Mouse (Mus musculus) ES-E14 (cell line): Measurements from ENCODE around the gene Dcaf15. TPM values are rescaled to one million over a fixed set of nuclear protein-coding genes. Genes with fewer than 3 reads are reported as not detected.
A peak's percentile ranks its signal among the peaks of the same experiment; 100 is the strongest.

Experiments used
- DNase-seq: peaks from one replicate; pipeline ENCODE4 v3.0.0-alpha.2; 2013; ENCODE audit warnings: low read depth, low spot score
- H3K27ac ChIP-seq: 2 replicates; pipeline ENCODE4 v1.5.1; 2012; ENCODE audit warnings: low read depth, mild to moderate bottlenecking, low read length, moderate library complexity, mixed read lengths; ENCODE audit not compliant: poor library complexity, insufficient read depth, severe bottlenecking
- H3K36me3 ChIP-seq: 2 replicates; pipeline ENCODE4 v1.6.1; 2012; ENCODE audit warnings: mild to moderate bottlenecking, low read length, moderate library complexity, mixed read lengths; ENCODE audit not compliant: control insufficient read depth, poor library complexity, insufficient read depth, severe bottlenecking
- H3K4me1 ChIP-seq, 2 experiments: fragments of 150-350 bp in 1 of 2; sonication (generic) in 1 of 2; 2 replicates each; pipeline ENCODE4 v1.6.1; 2012; ENCODE audit warnings: low read length in 2 of 2, mild to moderate bottlenecking in 1 of 2, mixed read lengths in 1 of 2; ENCODE audit not compliant: control insufficient read depth in 2 of 2, insufficient read depth in 2 of 2, poor library complexity in 1 of 2
- H3K4me3 ChIP-seq, 2 experiments: fragments of 150-350 bp in 1 of 2; sonication (generic) in 1 of 2; 2 replicates each; pipeline ENCODE4 v1.5.1; 2012; ENCODE audit warnings: low read length in 2 of 2, low read depth in 1 of 2, mild to moderate bottlenecking in 1 of 2, mixed read lengths in 1 of 2; ENCODE audit not compliant: insufficient read depth in 1 of 2, poor library complexity in 1 of 2, severe bottlenecking in 1 of 2
- H3K9ac ChIP-seq: 2 replicates; pipeline ENCODE4 v1.6.1; 2012; ENCODE audit warnings: low read depth, mild to moderate bottlenecking, low read length, mixed read lengths; ENCODE audit not compliant: poor library complexity, insufficient read depth, severe bottlenecking
- H3K9me3 ChIP-seq: fragments of 150-350 bp; sonication (generic); 2 replicates; pipeline ENCODE4 v1.6.1; 2012; ENCODE audit warnings: low read depth, mild to moderate bottlenecking, low read length; ENCODE audit not compliant: control insufficient read depth, insufficient read depth
- CHD2 ChIP-seq: IDR thresholded peaks from 2 replicates; pipeline ENCODE4 v1.6.1; 2014; ENCODE audit warnings: mild to moderate bottlenecking, low read depth, low read length, inconsistent platforms
- HCFC1 ChIP-seq: IDR thresholded peaks from 2 replicates; pipeline ENCODE4 v1.6.1; 2012; ENCODE audit warnings: low read length, inconsistent platforms, borderline replicate concordance; ENCODE audit not compliant: insufficient read depth
- MAFK ChIP-seq: IDR thresholded peaks from 2 replicates; pipeline ENCODE4 v1.6.1; 2014; ENCODE audit warnings: mild to moderate bottlenecking, low read depth, low read length, inconsistent platforms; ENCODE audit not compliant: insufficient read depth
- ZC3H11A ChIP-seq: IDR thresholded peaks from 2 replicates; pipeline ENCODE4 v1.6.1; 2012; ENCODE audit warnings: low read depth, mild to moderate bottlenecking, inconsistent platforms, low read length, borderline replicate concordance
- ZNF384 ChIP-seq: IDR thresholded peaks from 2 replicates; pipeline ENCODE4 v1.6.1; 2012; ENCODE audit warnings: low read depth, low read length, inconsistent platforms
- in situ Hi-C, 2 experiments: fragments of 600-800 bp; cut with MboI; formaldehyde crosslinking; loops; one replicate each; pipeline ENCODE4 v1.15.1; 2025; ENCODE audit warnings: low sequenced_read_pairs in 2 of 2, inconsistent platforms in 1 of 2; ENCODE audit not compliant: unreplicated experiment in 2 of 2
- total RNA-seq: library from RNA; depleted of rRNA; stranded (reverse); fragments of 300-350 nt; gene quantifications from 2 replicates; pipeline ENCODE4 v1.2.3, GENCODE M21; 2012

Dcaf15 gene
- total RNA-seq, 1 experiment, result 53.5 TPM

- Histone ChIP-seq H3K4me3 (no peak overlapping the region), H3K27ac (no peak overlapping the region), H3K36me3 (no peaks in the 10 kb centered on the region), H3K9ac (no peak overlapping the region), H3K4me1 (peaks cover 3 to 13% of the 10 kb centered on the region in 2 experiments; a peak in 3 of 4 replicates), H3K9me3 (no peaks in the 10 kb centered on the region)
- no peak for DNase-seq
- no peak for TF ChIP-seq ZNF384
- TF ChIP-seq MAFK, result no peak
- no peak for TF ChIP-seq HCFC1
- TF ChIP-seq ZC3H11A, result no peak
- no peak for TF ChIP-seq CHD2
- in situ Hi-C loops, result no loop called here
These were observed 36.1 kb downstream of the Dcaf15 start for GRCm38 (mm10) chr8:84068316-84069035.

- Histone ChIP-seq H3K4me3 (peak overlapping the region; percentile 49 to 99; a peak in 2 of 4 replicates), H3K9me3 (no peaks in the 10 kb centered on the region), H3K36me3 (no peaks in the 10 kb centered on the region), H3K4me1 (peaks cover 3 to 12% of the 10 kb centered on the region in 2 experiments; a peak in 3 of 4 replicates), H3K27ac (no peak overlapping the region), H3K9ac (peak overlapping the region; percentile 45)
- TF ChIP-seq CHD2, result no peak
- no peak for TF ChIP-seq ZNF384
- no peak for TF ChIP-seq HCFC1
- TF ChIP-seq ZC3H11A, result no peak
- TF ChIP-seq MAFK, result no peak
- DNase-seq, result no peak
- in situ Hi-C loops, result no loop called here
These were observed 36.7 kb downstream of the Dcaf15 start for GRCm38 (mm10) chr8:84067911-84068310.

GRCm38 (mm10) chr8:84067047-84067573 lies 37.5 kb downstream of the Dcaf15 start:
- peaks cover 3 to 10% of the 10 kb centered on the region in 2 experiments; a peak in 3 of 4 replicates for H3K4me1 ChIP-seq
- peak; percentile 69 for DNase-seq
- no peak for TF ChIP-seq ZC3H11A
- no peak for TF ChIP-seq MAFK
- no peak for TF ChIP-seq CHD2
- no peak for TF ChIP-seq ZNF384
- no peak for TF ChIP-seq HCFC1
- peak overlapping the region; percentile 49 to 99 for H3K4me3 ChIP-seq
- H3K36me3 ChIP-seq, result no peaks in the 10 kb centered on the region
- peak overlapping the region; percentile 99 for H3K27ac ChIP-seq
- in situ Hi-C loops, result no loop called here
- peak overlapping the region; percentile 98 for H3K9ac ChIP-seq
- H3K9me3 ChIP-seq, result no peaks in the 10 kb centered on the region

- peak within 1 kb of the TSS; percentile 99 for H3K27ac ChIP-seq
- H3K9ac ChIP-seq, result peak within 1 kb of the TSS; percentile 98
- no peak for TF ChIP-seq MAFK
- peak; percentile 99 for TF ChIP-seq HCFC1
- peak; percentile 98 for TF ChIP-seq CHD2
- TF ChIP-seq ZC3H11A, result no peak
- TF ChIP-seq ZNF384, result no peak
- H3K4me3 ChIP-seq, result peak within 1 kb of the TSS; percentile 68 to 99
- DNase-seq, result peak; percentile 99
- no peaks in the 10 kb centered on the region for H3K9me3 ChIP-seq
- H3K36me3 ChIP-seq, result no peaks in the 10 kb centered on the region
- H3K4me1 ChIP-seq, result peaks cover 3 to 10% of the 10 kb centered on the region in 2 experiments; a peak in 3 of 4 replicates
- in situ Hi-C loops, result no loop called here
These were observed 38.2 kb downstream of the Dcaf15 start, which contains the start of gene Rfx1 for GRCm38 (mm10) chr8:84066291-84066930. Rfx1 (plus strand) TSS chr8:84066834.
